Mouse (Mus musculus): Measurements from ENCODE around the gene Trim43a. TPM values are rescaled to one million over a fixed set of nuclear protein-coding genes. Genes with fewer than 3 reads are reported as not detected.

The Trim43a gene
- total and polyA plus RNA-seq, 2 experiments from 2014 or later = 0.14 TPM; not detected in 1

Other genes starting within 250 kb of the Trim43a start
- gene Snx14, start 141.9 kb upstream of the Trim43a start, total RNA-seq (2014; rRNA removed; ENCODE audit: low replicate concordance) = 21.1 and 21.9 TPM in 2 replicates
- 21.7 and 22.7 TPM in 2 replicates for gene Snx14, start 141.9 kb upstream of the Trim43a start, polyA plus RNA-seq (2015; fragmentation: Nextera tagmentation; extraction: Ambion mirVana)
- not detected in 2 replicates for gene Gm20537, start 124.3 kb upstream of the Trim43a start, total RNA-seq (2014; rRNA removed; ENCODE audit: low replicate concordance)
- 0.34 TPM in 1 of 2 replicates, not detected in the other for gene Gm20537, start 124.3 kb upstream of the Trim43a start, polyA plus RNA-seq (2015; fragmentation: Nextera tagmentation; extraction: Ambion mirVana)
- 21.6 and 32.1 TPM in 2 replicates for gene Syncrip, start 98.3 kb upstream of the Trim43a start, total RNA-seq (2014; rRNA removed; ENCODE audit: low replicate concordance)
- gene Syncrip, start 98.3 kb upstream of the Trim43a start, polyA plus RNA-seq (2015; fragmentation: Nextera tagmentation; extraction: Ambion mirVana) = 34.2 and 41.4 TPM in 2 replicates
- 3.3 and 4.9 TPM in 2 replicates for gene Zfp949, start 32.9 kb upstream of the Trim43a start, total RNA-seq (2014; rRNA removed; ENCODE audit: low replicate concordance)
- gene Zfp949, start 32.9 kb upstream of the Trim43a start, polyA plus RNA-seq (2015; fragmentation: Nextera tagmentation; extraction: Ambion mirVana) = 5.6 and 8.3 TPM in 2 replicates
- gene Mthfsl, start 139.4 kb downstream of the Trim43a start, total RNA-seq (2014; rRNA removed; ENCODE audit: low replicate concordance) = 2.8 and 6.9 TPM in 2 replicates
- 40.2 and 40.6 TPM in 2 replicates for gene Mthfsl, start 139.4 kb downstream of the Trim43a start, polyA plus RNA-seq (2015; fragmentation: Nextera tagmentation; extraction: Ambion mirVana)
- not detected in 2 replicates for gene Bcl2a1d, start 151.0 kb downstream of the Trim43a start, total RNA-seq (2014; rRNA removed; ENCODE audit: low replicate concordance)
- 0.44 TPM in 1 of 2 replicates, not detected in the other for gene Bcl2a1d, start 151.0 kb downstream of the Trim43a start, polyA plus RNA-seq (2015; fragmentation: Nextera tagmentation; extraction: Ambion mirVana)

Measured in heart, postnatal 0 days (tissue).